Mouse (Mus musculus): ENCODE results near the gene Samd4.

DNA sequence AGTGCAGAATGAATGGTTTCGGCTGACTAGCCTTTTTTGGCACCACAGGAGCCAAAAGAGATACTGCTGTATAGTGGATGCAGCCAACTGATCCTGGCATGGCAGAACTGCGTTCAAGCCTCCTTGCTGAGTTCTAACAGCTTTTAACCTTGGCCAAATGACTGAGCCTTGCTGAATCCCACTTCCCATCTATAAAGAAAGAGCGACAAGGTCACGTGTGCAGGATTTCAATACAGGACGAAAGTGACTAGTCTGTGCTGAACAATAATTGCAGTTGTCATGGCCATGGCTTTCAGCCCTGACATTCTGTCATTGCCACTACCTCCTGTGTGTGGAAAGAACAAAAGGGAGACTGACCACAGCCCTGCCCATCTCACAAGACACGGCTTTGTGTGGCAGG lies 99.5 kb downstream of the Samd4 start:
- TF ChIP-seq EP300 (IDR thresholded peaks at IDR 0.05) (no peak), CTCF (IDR thresholded peaks at IDR 0.05) (no peak)
